Mouse (Mus musculus) gastrocnemius, postnatal 10 days (tissue): ENCODE results near the gene Olfr1367. TPM values are rescaled to one million over a fixed set of nuclear protein-coding genes. Genes with fewer than 3 reads are reported as not detected.

ENCODE experiments used
- DNase-seq: peaks from one replicate; pipeline ENCODE4 v3.0.0; 2021; ENCODE audit warnings: mixed read lengths
- long read RNA-seq, 2 experiments: library from polyadenylated mRNA; stranded (forward); transcript quantifications; one replicate each; pipeline ENCODE4 v2.0.0; 2021
- total RNA-seq, 2 experiments: library from RNA; stranded (reverse); gene quantifications; 2 replicates each; pipeline ENCODE4 v1.2.3; 2021

Olfr1367 gene
- not detected for total RNA-seq
- long read RNA-seq, experiment 1, result 0 reads
- long read RNA-seq, experiment 2, result 0 reads

GRCm38 (mm10) chr13:21346610-21347009 is at the start of gene Olfr1367:
Gene Olfr1367, plus strand, starts transcription at chr13:21346910.
- DNase-seq, result no peak

GRCm38 (mm10) chr13:21298557-21298956 is 48.2 kb upstream of the Olfr1367 start:
- DNase-seq, result no peak

GRCm38 (mm10) chr13:21304483-21305066 is 42.1 kb upstream of the Olfr1367 start:
- no peak for DNase-seq

GRCm38 (mm10) chr13:21309788-21310187 is 36.9 kb upstream of the Olfr1367 start:
- no peak for DNase-seq

- DNase-seq, result no peak
Observed at GRCm38 (mm10) chr13:21311926-21312325, 34.8 kb upstream of the Olfr1367 start, which contains the start of gene Gpx6. Gene Gpx6, plus strand, starts transcription at chr13:21312125.

GRCm38 (mm10) chr13:21312854-21313253 is 33.9 kb upstream of the Olfr1367 start:
- no peak for DNase-seq

GRCm38 (mm10) chr13:21313903-21314302 is 32.8 kb upstream of the Olfr1367 start:
- DNase-seq, result no peak

- DNase-seq, result no peak
Observed at GRCm38 (mm10) chr13:21320262-21320661, 26.4 kb upstream of the Olfr1367 start.

- DNase-seq, result no peak
Observed at GRCm38 (mm10) chr13:21321890-21322494, 24.7 kb upstream of the Olfr1367 start.

GRCm38 (mm10) chr13:21322509-21323375 is 24.0 kb upstream of the Olfr1367 start:
- no peak for DNase-seq

GRCm38 (mm10) chr13:21323405-21323804 is 23.3 kb upstream of the Olfr1367 start:
- DNase-seq, result no peak

GRCm38 (mm10) chr13:21326191-21326590 is 20.5 kb upstream of the Olfr1367 start:
- DNase-seq, result no peak

- peak; percentile 85 for DNase-seq
Observed at GRCm38 (mm10) chr13:21326657-21327211, 20.0 kb upstream of the Olfr1367 start.

- no peak for DNase-seq
Observed at GRCm38 (mm10) chr13:21327424-21327823, 19.3 kb upstream of the Olfr1367 start.

- no peak for DNase-seq
Observed at GRCm38 (mm10) chr13:21350593-21350992, 3.9 kb downstream of the Olfr1367 start.

- DNase-seq, result peak; percentile 81
Observed at GRCm38 (mm10) chr13:21362621-21363248, 16.0 kb downstream of the Olfr1367 start, which contains the start of gene Zscan12. Gene Zscan12, plus strand, starts transcription at chr13:21362820.

- DNase-seq, result no peak
Observed at GRCm38 (mm10) chr13:21363719-21364118, 17.0 kb downstream of the Olfr1367 start.

GRCm38 (mm10) chr13:21366635-21367034 is 19.9 kb downstream of the Olfr1367 start:
- no peak for DNase-seq

- no peak for DNase-seq
Observed at GRCm38 (mm10) chr13:21372700-21373099, 26.0 kb downstream of the Olfr1367 start.

- no peak for DNase-seq
Observed at GRCm38 (mm10) chr13:21377773-21378172, 31.1 kb downstream of the Olfr1367 start.

GRCm38 (mm10) chr13:21395211-21395610 is 48.5 kb downstream of the Olfr1367 start:
- DNase-seq, result no peak

- DNase-seq, result no peak
Observed at GRCm38 (mm10) chr13:21395623-21396022, 48.9 kb downstream of the Olfr1367 start.
